Mouse (Mus musculus) G1E (cell line): Measurements from ENCODE around the gene Galns. TPM values are rescaled to one million over a fixed set of nuclear protein-coding genes. Genes with fewer than 3 reads are reported as not detected.
A peak's percentile ranks its signal among the peaks of the same experiment; 100 is the strongest.

Experiments
- ATAC-seq: 2 replicates; pipeline ENCODE4 v1.8.0; 2016; ENCODE audit warnings: mild to moderate bottlenecking; ENCODE audit not compliant: insufficient number of reproducible peaks, poor library complexity, low FRiP score, severe bottlenecking; ENCODE audit errors: extremely low read depth
- DNase-seq: peaks from one replicate; pipeline ENCODE4 v3.0.0; 2012; ENCODE audit warnings: low spot score
- H3K27me3 ChIP-seq: 2 replicates; pipeline ENCODE4 v1.6.1; 2012; ENCODE audit warnings: mild to moderate bottlenecking, low read length, inconsistent platforms; ENCODE audit not compliant: insufficient read depth
- H3K36me3 ChIP-seq: replicated peaks from 2 replicates; pipeline ENCODE3; 2012; ENCODE audit warnings: mild to moderate bottlenecking, inconsistent platforms
- H3K4me1 ChIP-seq: 2 replicates; pipeline ENCODE4 v1.6.1; 2012; ENCODE audit warnings: low read depth, low read length, inconsistent platforms, mixed read lengths; ENCODE audit not compliant: insufficient read depth
- H3K4me3 ChIP-seq: 2 replicates; pipeline ENCODE4 v1.5.1; 2012; ENCODE audit warnings: low read depth, mild to moderate bottlenecking, inconsistent platforms, low read length, moderate library complexity, mixed read lengths
- H3K9me3 ChIP-seq: replicated peaks from 2 replicates; pipeline ENCODE4 v1.6.1; 2012; ENCODE audit warnings: inconsistent platforms
- CTCF ChIP-seq: IDR thresholded peaks from 2 replicates; pipeline ENCODE4 v1.5.1; 2012; ENCODE audit warnings: low read depth, low read length, inconsistent platforms, mixed read lengths
- GATA1 ChIP-seq: IDR thresholded peaks from 2 replicates; pipeline ENCODE4 v1.6.1; 2012; ENCODE audit warnings: borderline replicate concordance, low read length, inconsistent platforms, mixed read lengths
- GATA2 ChIP-seq: IDR thresholded peaks from 2 replicates; pipeline ENCODE4 v1.6.1; 2012; ENCODE audit warnings: low read depth, low read length, inconsistent platforms, borderline replicate concordance
- POLR2AphosphoS5 ChIP-seq: IDR thresholded peaks from 2 replicates; pipeline ENCODE4 v1.6.1; 2012; ENCODE audit warnings: low read depth, low read length, inconsistent platforms; ENCODE audit not compliant: insufficient replicate concordance
- TAL1 ChIP-seq: conservative IDR thresholded peaks from 2 replicates; pipeline ENCODE4 v1.6.1; 2012; ENCODE audit warnings: low read depth, low read length, inconsistent platforms, mixed read lengths
- polyA plus RNA-seq: library from polyadenylated mRNA; stranded (reverse); fragments of >175 nt; gene quantifications from 2 replicates; pipeline ENCODE4 v1.2.3, GENCODE M21; 2012
- total RNA-seq, 2 experiments: library from RNA; stranded (forward) in 1 of 2; stranded (reverse) in 1 of 2; fragments of 200-1000 nt in 1 of 2; fragments of >200 nt in 1 of 2; fragmentation: Nextera tagmentation in 1 of 2; gene quantifications; 2 replicates each; pipeline ENCODE4 v1.2.3; 2014 to 2017

Galns gene
- total and polyA plus RNA-seq, 3 experiments, result 3.0 to 7.9 (median 6.0) TPM

DNA sequence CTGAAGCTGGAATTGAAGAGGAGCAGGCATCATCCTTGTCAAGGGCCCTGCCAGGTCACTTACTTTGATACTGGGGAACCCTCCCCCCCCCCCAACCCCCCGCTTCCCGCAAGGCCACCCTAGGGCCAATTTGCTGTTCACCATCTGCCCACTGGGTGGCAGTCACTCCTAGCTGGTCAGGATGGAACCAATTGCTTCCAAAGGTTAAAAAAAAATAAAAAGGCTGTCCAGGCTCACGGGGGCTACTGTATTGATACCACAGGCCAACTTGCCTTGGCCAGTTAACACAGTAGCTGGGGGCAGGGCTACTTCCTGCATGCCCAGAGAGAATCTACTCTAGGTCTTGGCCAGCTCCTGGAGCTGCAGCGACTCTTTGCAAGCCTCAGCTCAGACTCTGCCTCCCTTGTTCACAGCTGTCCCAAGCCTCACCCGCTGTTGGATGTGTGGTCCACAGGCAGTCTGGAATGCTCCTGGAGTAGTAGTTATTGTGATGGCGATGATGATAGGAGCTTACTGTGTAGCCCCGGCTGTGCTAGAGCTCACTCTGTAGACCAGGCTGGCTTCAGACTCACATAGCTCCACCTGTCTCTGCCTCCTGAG is 6.8 kb upstream of the Galns start:
- no peak for TF ChIP-seq TAL1
- no peak for TF ChIP-seq CTCF
- no peak for TF ChIP-seq GATA2
- peaks cover 36% of the 10 kb centered on the region for H3K36me3 ChIP-seq
- peaks cover 29% of the 10 kb centered on the region for H3K27me3 ChIP-seq
- DNase-seq, result peak; percentile 62
- H3K4me3 ChIP-seq, result no peak overlapping the region
- ATAC-seq, result peak; percentile 28; the same call in 1 of the 2 replicates
- no peaks in the 10 kb centered on the region for H3K9me3 ChIP-seq
- H3K4me1 ChIP-seq, result peaks cover 16% of the 10 kb centered on the region

DNA sequence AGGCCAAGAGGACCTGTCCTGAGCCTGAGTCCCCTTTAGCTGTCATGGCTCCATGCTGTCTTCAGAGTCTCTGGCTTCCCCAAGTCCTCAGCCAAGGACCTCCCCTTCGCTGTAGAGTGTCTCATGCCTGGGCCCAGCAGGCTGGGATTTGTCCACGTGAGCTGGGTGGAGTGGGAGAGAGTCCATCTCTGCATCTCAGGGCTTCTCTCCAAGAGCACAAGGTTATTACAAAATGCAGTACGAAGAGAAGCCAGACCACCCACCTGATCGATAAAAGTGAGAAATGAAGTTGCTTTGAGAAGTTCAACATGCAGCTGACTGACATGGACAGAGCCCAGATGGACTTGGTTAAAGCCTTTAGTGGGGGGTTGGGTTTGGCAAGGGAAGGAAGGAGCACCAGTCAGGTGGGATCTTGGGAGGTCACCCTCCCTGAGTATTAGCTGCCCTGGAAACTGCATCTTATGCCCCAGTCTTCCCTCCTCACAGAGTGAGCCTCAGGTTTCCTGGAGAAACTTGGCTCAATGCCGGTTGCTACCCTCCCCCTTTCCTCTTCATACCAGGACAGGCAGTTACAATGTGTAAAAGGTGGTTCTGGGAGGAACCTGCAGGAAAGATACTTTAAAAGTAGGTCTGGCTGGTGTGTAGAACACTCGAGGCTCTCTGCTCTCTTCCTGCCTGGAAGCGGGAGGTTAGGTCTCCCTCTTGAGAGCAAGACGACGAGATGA is 5.1 kb upstream of the Galns start:
- H3K27me3 ChIP-seq, result peaks cover 13% of the 10 kb centered on the region
- H3K9me3 ChIP-seq, result no peaks in the 10 kb centered on the region
- DNase-seq (no peak), ATAC-seq (no peak)
- H3K4me1 ChIP-seq, result peaks cover 28% of the 10 kb centered on the region
- no peak overlapping the region for H3K4me3 ChIP-seq
- TF ChIP-seq POLR2AphosphoS5 (no peak), GATA2 (no peak), GATA1 (no peak), TAL1 (no peak), CTCF (no peak)
- H3K36me3 ChIP-seq, result peaks cover 43% of the 10 kb centered on the region

DNA sequence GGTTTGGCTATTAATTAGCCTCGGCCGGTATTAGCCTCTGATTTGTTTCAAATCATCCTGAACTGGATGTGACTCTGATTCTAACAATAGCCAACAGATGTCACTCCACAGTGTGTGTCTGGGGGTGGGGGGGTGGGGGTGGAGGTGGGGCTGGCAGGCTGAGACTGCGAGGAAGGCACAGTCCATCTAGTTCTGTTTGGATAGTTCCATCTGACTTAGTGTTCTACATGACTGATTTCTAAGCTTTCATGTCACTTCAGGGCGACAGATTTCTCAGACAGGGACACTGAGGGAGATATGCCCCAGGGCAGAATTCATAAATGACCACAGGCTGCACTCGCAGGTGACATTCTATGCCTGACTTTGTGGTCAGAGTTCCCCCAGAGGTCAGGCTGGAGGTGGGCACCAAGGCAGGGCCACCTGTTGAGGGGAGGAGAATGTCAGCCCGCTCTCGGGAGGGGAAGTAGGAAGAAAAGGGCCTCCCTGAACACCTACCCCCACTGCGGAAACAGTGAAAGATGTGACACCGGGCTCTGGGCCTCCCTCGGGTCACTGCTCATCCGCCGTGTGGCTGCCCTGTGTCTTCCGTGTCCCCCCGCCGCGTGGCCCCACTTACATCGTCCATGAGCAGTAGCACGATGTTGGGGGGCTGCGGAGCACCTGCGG is 518 bp downstream of the Galns start:
- TF ChIP-seq GATA1 (no peak), CTCF (no peak), GATA2 (no peak), TAL1 (no peak), POLR2AphosphoS5 (no peak)
- H3K9me3 ChIP-seq, result no peaks in the 10 kb centered on the region
- H3K27me3 ChIP-seq, result peaks cover 6% of the 10 kb centered on the region; the same call in 1 of the 2 replicates
- peaks cover 31% of the 10 kb centered on the region for H3K36me3 ChIP-seq
- peak overlapping the region; percentile 86 for H3K4me3 ChIP-seq
- peak; percentile 48 for DNase-seq
- no peak for ATAC-seq
- peaks cover 20% of the 10 kb centered on the region for H3K4me1 ChIP-seq

DNA sequence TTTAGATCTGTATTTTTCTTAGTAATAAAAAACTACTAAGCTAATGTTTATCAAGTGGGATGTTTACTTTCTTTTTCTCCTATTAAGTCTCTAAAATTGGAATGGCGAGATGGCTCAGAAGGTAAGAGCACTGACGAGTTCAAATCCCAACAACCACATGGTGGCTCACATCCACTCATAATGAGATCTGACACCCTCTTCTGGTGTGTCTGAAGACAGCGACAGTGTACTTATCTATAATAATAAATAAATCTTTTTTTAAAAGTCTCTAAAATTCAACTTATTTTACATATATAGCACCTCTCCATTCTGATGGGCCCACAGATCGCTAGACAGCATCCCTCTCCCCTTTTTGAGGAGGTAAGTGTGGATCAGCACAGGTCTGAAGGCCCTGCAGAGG is 1.1 kb downstream of the Galns start:
- peaks cover 26% of the 10 kb centered on the region for H3K36me3 ChIP-seq
- TF ChIP-seq TAL1 (no peak), POLR2AphosphoS5 (no peak), CTCF (no peak)
- peaks cover 10% of the 10 kb centered on the region; the same call in 1 of the 2 replicates for H3K27me3 ChIP-seq
- ATAC-seq (no peak), DNase-seq (no peak)
- no peak overlapping the region for H3K4me3 ChIP-seq
- peaks cover 20% of the 10 kb centered on the region for H3K4me1 ChIP-seq
- no peaks in the 10 kb centered on the region for H3K9me3 ChIP-seq

DNA sequence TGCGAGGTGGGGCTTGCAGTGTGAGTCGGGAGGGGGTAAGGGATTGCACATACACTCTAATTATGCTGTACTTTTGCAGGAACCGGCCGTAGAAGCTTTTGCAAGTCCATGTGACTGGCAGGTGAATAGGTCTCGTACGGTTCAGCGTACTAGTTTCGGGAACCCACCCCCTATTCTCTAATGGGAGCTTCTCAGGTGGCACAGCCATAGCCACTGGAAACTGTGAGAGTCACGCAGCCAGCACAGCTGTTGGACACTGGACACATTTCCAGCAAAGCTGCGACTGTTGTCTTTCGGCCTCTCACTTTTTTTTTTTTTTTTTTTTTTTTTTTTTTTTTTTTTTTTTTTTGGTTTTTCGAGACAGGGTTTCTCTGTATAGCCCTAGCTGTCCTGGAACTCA is 4.5 kb downstream of the Galns start:
- TF ChIP-seq GATA2 (no peak), TAL1 (no peak), CTCF (no peak), POLR2AphosphoS5 (no peak), GATA1 (no peak)
- Histone ChIP-seq H3K9me3 (no peaks in the 10 kb centered on the region), H3K4me1 (peaks cover 15% of the 10 kb centered on the region), H3K4me3 (no peak overlapping the region), H3K36me3 (peaks cover 7% of the 10 kb centered on the region), H3K27me3 (peaks cover 35% of the 10 kb centered on the region)
- no peak for DNase-seq
- ATAC-seq, result no peak

DNA sequence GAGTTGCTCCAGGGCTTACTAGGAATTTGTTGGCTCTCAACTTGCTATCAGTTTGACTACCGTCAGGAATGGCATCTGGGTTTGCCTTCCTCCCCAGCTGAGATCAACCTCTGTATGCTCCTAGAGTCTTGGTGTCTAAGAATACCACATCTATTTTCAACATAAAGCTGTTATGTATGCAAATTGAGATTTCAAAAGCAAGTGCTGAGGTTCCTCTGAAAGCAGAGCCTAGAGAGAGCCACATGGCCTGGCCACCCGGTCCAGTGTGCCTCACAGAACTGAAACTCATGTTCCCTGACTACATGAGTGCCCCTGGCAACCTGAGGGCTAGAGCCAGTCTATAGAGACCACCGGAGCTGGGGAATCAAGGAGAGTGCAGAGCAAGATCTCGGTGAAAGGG is 5.9 kb downstream of the Galns start:
- no peak for ATAC-seq
- DNase-seq, result no peak
- Histone ChIP-seq H3K9me3 (no peaks in the 10 kb centered on the region), H3K4me3 (no peak overlapping the region), H3K36me3 (peaks cover 11% of the 10 kb centered on the region), H3K27me3 (peaks cover 44% of the 10 kb centered on the region), H3K4me1 (peaks cover 7% of the 10 kb centered on the region)
- TF ChIP-seq POLR2AphosphoS5, result no peak
- no peak for TF ChIP-seq CTCF
- no peak for TF ChIP-seq TAL1
- no peak for TF ChIP-seq GATA1
- TF ChIP-seq GATA2, result no peak
